Mouse (Mus musculus): ENCODE results near the gene Bud23.

DNA sequence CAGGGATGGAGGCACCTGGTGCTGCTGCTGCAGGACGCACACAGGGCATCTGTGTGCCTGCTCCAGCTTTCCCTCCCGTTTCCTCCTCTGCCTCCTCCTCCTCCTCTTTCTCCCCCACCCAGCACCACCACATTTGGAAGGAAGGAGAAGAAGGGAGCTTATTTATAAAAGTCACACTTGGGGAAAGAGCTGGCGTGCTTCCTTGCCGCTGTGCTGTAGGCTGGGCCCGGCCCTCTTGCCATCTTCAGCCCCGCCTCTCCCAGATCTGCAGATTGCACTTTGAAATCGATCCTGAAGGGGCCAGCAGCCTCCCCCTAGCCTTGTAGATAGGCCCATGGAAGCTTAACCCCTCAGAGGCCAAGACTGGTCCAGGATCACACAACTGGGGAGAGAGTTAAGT lies 38.9 kb downstream of the Bud23 start:
- TF ChIP-seq SIN3A (IDR thresholded peaks at IDR 0.05; ENCODE audit: low read length) (no peak), EP300 (IDR thresholded peaks at IDR 0.05; ENCODE audit: low read depth in 1 of 2, low read length in 2 of 2) (no peak), MYC (IDR thresholded peaks at IDR 0.05; ENCODE audit: low read depth, low read length) (no peak), RAD21 (IDR thresholded peaks at IDR 0.05; ENCODE audit: low read depth, low read length) (no peak), GATA1 (IDR thresholded peaks at IDR 0.05; ENCODE audit: low read depth, low read length) (no peak), CTCF (IDR thresholded peaks at IDR 0.05 in 2 of 3, conservative IDR thresholded peaks at IDR 0.05 in 1 of 3; ENCODE audit: control insufficient read depth in 1 of 3, insufficient read depth in 1 of 3, low read depth in 2 of 3, low read length in 3 of 3, poor library complexity in 1 of 3, severe bottlenecking in 1 of 3) (no peak), ETS1 (IDR thresholded peaks at IDR 0.05; ENCODE audit: low read depth, low read length) (no peak), MAFK (IDR thresholded peaks at IDR 0.05; ENCODE audit: borderline replicate concordance, low read depth, low read length) (no peak), GABPA (IDR thresholded peaks at IDR 0.05; ENCODE audit: low read depth, low read length) (no peak), POLR2A (IDR thresholded peaks at IDR 0.05; ENCODE audit: control insufficient read depth in 1 of 2, insufficient read depth in 1 of 2, low read depth in 1 of 2, low read length in 2 of 2, poor library complexity in 1 of 2) (no peak), USF1 (IDR thresholded peaks at IDR 0.05; ENCODE audit: low read depth, low read length) (no peak), ZMIZ1 (IDR thresholded peaks at IDR 0.05; ENCODE audit: low read depth, low read length) (no peak)
